Mouse (Mus musculus) cerebellum, adult 11-12 months (tissue): ENCODE results near the gene Hoxd9.

ENCODE experiments used
- DNase-seq: peaks from one replicate; pipeline ENCODE4 v3.0.0; 2022

Gene Hoxd9

DNA sequence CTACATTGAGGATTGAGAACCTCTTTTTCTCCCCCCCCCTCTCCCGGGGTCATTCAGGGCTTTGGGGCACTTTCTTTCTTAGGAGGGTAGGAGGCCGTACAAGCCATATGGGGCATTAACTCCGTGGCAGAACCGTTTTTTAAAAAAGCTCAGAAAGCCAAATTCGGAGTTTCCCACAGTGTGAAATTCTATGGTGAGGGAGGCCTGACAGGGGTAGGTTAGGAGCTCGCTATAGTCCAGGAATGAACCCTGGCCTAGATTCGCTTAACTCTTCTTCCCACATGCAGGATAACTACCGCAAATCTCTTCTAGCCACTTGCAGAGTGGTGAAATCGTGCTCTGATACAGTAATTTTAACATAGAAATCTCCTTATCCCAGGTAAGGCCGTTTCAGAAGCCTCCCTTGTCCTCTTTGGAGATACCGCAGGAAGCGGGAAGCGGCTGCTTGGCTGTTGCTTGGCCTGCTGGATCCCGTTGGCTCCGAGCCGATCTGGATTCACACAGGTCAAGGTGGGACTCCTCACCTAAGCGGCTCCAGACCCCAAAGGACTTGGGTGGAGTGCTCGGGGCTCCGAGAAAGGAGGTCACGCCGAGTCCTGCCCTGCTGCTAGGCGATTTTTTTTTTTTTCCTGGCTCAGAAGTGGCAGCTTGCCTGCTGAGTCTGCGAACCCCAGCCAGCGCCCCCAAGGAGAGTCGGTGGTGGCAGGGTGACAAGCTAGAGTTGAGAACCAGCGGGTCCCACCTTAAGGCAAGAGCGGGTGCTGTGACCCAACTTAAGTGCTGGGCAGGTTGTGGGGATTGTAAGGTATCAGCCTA, 37.7 kb downstream of the Hoxd9 start:
- DNase-seq = no peak

DNA sequence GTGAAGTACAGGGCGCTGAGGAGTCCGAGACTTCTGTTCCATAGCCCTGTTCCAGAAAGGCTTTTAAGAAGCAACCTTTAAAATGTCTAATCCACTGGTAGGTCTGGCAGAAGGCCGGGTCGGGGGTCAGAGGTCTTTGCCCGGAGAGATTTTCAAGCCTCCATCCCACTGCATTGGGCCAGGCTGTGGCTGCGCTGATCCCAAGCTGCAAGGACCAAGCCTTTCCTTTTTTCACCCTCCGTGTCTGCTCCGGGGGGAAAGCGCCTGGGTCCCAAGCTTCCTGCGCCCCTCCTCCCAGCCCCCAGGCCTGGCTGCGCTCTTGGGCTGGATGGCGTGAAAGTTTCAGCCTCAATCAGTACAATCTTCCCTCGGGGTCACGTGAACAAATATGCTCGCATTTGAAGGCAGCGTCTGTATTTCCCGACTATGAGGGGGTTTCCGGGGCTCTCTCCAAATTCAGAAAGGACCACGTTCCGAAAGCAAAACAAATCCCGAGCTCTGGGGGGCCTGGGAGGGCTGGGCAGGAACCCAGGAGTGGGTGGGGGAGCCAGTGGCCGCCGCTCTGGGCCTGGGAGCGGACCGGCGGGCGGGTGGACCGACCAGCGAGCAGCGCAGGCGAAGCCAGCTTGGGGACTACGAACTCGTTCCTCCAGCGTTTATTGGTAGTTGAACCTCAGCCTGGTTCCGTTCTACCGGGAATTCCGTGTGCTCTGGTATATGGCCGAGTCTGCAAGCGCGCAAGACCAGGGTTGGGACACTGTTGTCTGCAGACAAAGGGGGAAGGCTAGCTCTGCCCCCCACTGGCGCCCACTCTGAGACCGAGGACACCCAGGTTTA, 38.5 kb downstream of the Hoxd9 start:
- no peak for DNase-seq

GRCm38 (mm10) chr2:74736688-74737577, 39.4 kb downstream of the Hoxd9 start:
- DNase-seq = no peak

DNA sequence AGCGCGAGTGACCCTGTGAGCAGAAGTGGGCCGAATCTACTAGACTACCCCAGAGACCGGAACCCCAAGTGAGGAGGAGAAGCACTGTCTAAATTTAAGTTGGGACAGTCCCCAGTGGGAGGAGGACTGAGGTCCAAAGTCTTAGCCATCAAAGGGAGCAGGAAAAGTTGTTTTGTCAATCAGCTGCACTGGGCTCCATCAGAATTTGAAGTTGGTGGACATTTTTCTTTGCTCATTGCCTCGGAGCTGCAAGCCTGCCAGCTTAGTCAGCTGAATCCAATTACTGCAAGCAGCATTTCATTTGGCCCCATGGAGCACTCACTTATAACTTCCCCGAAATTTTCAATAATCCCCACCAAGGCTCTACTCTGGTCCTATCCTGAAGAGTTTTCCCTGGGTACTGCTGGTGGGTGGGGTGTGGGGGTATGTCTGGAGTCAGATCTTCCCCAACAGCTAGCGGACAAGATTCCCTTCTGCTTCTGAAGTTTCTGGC, 40.1 kb downstream of the Hoxd9 start:
- no peak for DNase-seq

DNA sequence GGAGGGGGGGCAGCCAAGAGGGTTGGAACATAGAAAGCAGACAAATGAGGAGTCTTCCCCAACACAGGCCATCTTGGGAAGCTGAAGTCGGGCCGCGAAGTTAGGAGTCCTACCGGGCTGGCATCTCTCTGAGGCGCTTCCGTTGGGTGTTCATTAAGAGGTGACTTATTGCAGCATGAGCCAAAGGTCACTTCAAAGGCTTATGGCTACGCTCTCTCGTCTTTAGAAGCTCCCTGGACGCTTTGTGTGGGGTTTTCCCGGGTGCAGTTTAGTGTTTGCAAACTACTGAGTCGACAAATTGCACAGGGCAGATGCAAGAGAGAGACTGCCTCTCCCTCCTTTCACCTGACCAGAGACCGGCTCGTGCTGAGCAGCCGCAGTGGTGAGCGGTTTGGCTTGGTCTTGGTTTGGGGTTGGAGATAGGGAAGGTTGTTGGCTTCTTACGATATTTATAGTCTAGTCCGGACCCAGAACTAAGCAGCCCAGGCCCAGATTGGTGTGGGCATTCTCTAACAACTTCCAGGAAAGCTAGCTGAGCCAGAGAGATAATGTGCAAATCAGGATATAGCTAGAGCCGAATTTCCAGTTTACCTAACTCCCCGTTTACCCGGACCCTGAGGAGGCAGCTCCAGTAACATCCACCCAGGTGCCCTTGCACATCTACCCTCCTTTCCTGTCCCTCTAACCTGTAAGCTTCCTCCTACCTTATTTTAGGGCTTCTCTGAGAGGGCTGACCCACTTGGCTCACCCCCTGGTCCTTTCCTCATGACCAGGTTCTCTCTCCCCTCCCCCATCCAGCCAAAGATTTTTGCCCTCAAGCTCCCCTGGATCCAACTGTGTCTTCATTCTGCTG, 41.3 kb downstream of the Hoxd9 start:
- DNase-seq = no peak

GRCm38 (mm10) chr2:74739476-74739800, 41.9 kb downstream of the Hoxd9 start:
- DNase-seq = no peak

DNA sequence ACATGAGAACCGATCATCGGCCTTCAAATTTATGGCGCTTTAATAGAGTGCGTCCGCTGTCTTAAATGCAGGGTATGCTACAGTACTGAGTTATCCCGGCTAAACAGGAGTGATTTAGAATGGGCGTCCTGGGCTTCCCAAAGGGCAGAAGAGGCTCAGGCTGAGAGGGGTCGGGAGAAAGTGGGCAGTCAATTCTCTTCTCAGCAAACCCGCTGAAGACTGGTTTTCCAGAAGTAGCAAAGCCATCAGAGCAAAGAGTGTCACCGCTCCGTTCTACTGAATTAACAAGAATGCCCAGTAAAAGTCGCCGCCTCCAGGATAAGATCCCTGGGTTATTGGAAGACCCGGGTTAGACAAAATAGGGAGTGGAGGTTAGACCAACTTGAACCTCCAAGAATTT, 42.3 kb downstream of the Hoxd9 start:
- DNase-seq = no peak

- DNase-seq = no peak
Observed at GRCm38 (mm10) chr2:74740311-74741091, 43.0 kb downstream of the Hoxd9 start.

DNA sequence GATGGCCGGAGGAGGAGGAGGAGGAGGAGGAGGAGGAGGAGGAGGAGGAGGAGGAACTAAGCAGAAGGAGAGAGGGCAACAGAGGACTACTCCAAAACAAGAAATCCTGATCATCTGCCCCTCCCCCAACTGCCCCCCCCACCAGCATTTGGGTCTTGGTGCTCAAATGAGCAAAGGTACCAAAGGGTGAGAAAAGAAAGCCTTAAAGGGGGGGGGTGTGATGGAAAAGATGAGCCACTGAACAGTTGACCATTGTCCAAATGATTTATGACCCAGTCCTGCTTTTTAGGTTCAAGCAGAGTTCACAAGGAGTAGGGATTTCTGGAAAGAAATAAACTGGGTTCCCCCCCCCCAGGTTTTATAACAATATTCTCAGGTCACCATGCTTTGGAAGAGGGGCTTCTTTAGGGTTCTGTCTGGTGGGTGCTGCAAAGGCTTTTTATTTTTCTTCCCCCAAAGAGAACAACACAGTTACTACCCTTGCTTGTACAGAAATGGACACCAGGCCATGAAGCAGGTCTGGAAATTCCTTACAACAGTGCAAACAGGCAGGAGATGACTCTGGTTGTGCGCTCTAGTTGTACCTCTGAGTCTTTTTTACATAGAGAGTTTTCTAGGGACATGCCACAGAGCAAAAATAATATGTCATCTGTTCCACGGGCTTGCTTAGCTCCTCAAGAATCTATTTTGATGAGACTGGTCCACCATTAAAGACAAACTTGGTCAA, 43.9 kb downstream of the Hoxd9 start:
- DNase-seq = no peak

DNA sequence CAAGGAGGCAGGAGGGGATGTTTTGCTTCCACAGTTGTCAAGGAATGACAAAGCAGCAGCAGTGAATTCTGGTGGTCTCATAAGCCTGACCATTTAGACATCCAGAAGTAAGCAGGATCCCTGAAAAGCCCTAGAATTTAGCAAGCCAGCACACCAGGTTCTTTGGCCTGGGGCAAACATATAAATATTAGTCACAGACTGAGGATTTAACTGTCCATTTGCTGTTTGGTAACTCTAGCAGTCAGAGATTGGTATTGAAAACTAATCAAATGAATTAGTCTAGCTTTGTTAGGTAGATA, 44.4 kb downstream of the Hoxd9 start:
- no peak for DNase-seq

DNA sequence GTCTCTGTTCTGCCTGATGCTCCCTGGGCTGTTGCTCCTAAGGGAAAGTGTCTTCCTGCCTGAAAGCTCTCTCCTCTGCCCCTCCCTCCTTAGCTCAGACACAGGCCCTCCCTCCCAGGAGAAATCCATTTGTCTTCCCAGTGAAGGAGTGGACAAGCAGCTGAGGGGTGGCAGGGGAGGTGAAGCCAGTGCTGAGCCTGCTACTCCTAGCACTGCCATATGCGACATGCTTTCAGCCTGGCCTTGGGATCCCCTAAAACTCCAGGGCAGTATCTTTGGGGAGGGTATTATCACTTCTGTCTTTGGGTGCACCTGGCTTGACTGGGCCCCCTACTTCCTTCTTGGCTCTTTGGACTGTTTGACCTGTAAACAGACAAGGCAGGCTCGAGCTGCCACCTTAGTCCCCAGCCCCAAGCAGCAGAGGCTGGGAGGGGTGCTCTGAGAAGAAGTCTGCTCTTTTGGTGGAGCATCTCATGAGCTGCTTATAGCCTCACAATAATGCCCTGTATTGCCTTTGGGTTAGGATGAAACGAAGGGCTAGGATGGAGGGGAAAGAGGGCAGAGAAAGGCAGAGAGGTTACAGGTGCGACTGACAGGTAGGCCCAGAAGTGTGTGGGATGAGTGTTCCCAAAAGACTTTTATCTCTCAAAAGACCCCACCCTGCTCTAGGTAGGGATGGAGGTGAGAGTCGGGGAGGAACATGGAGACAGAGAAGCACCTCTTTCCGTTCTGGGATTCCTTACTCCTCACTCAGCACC, 48.2 kb downstream of the Hoxd9 start:
- DNase-seq = no peak

DNA sequence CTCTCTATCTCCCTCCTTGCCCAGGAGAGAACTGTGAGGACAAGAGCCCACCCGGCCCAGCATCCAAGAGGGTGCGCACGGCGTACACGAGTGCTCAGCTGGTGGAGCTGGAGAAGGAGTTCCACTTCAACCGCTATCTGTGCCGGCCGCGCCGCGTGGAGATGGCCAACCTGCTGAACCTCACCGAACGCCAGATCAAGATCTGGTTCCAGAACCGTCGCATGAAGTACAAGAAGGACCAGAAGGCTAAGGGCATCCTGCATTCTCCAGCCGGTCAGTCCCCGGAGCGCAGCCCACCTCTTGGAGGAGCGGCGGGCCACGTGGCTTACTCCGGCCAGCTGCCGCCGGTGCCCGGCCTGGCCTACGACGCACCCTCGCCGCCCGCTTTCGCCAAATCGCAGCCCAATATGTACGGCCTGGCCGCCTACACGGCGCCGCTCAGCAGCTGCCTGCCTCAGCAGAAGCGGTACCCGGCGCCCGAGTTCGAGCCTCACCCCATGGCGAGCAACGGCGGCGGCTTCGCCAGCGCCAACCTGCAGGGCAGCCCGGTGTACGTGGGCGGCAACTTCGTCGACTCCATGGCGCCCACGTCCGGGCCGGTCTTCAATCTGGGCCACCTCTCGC, 48.9 kb downstream of the Hoxd9 start:
- DNase-seq = no peak

- DNase-seq = no peak
Observed at GRCm38 (mm10) chr2:74747006-74747405, 49.5 kb downstream of the Hoxd9 start.

- DNase-seq = no peak
Observed at GRCm38 (mm10) chr2:74747661-74748141, 50.2 kb downstream of the Hoxd9 start.

GRCm38 (mm10) chr2:74748436-74748995, 51.0 kb downstream of the Hoxd9 start:
- DNase-seq = no peak

- no peak for DNase-seq
Observed at GRCm38 (mm10) chr2:74749337-74750121, 52.0 kb downstream of the Hoxd9 start.
